19 mouse cellular contexts compared by ENCODE assay signal in genomic region chr16:51675988-51676387, GRCm38 (mm10).
DNase-seq lines count a peak whose midpoint lies in the region; ATAC-seq lines count a peak whose summit lies in the region.
"Had no signal": no experiment of that assay in that cellular context is flagged by ENCODE, and none has a peak within 500 bp of the region (broad histone marks: within the 10 kb centered on the region; RNA-seq: fewer than 3 reads in every experiment).

No protein-coding gene starts in this region.

- ATAC-seq in neural tube, embryonic 11.5 days (ENCODE audit: insufficient read depth, low FRiP score, low TSS enrichment): no peak
- ATAC-seq: forebrain, embryonic 16.5 days; intestine, embryonic 15.5 days; midbrain, embryonic 16.5 days had no signal

- H3K4me1 ChIP-seq in neural tube, embryonic 11.5 days (ENCODE audit: control insufficient read depth, insufficient read depth, low read length): no peaks in the 10 kb centered on the region
- H3K4me1 ChIP-seq: intestine, embryonic 15.5 days; neural tube, embryonic 12.5 days had no signal

- no peak overlapping the region for H3K4me2 ChIP-seq in neural tube, embryonic 11.5 days (ENCODE audit: low read depth)
- H3K4me2 ChIP-seq: intestine, embryonic 15.5 days; neural tube, embryonic 12.5 days had no signal

- no peak overlapping the region for H3K9ac ChIP-seq in neural tube, embryonic 11.5 days (ENCODE audit: low read length)
- H3K9ac ChIP-seq: intestine, embryonic 15.5 days; neural tube, embryonic 12.5 days had no signal

- H3K27ac ChIP-seq in neural tube, embryonic 11.5 days (ENCODE audit: low read depth, low read length): no peak overlapping the region
- H3K27ac ChIP-seq: intestine, embryonic 15.5 days; neural tube, embryonic 12.5 days; stomach, postnatal 0 days had no signal

- H3K27me3 ChIP-seq in neural tube, embryonic 11.5 days (ENCODE audit: control insufficient read depth, insufficient read depth, low read length): no peaks in the 10 kb centered on the region
- H3K27me3 ChIP-seq: intestine, embryonic 15.5 days; neural tube, embryonic 12.5 days had no signal

- WGBS in neural tube, embryonic 11.5 days: 36% methylated on average over 4 of the region's 4 CpGs

- no peaks in the 10 kb centered on the region for H3K36me3 ChIP-seq in neural tube, embryonic 11.5 days (ENCODE audit: control insufficient read depth, insufficient read depth, low read length)
- H3K36me3 ChIP-seq: intestine, embryonic 15.5 days; neural tube, embryonic 12.5 days had no signal

- DNase-seq in neural tube, embryonic 11.5 days (ENCODE audit: low spot score): peak; percentile 15
- no peak for DNase-seq in neural tube, embryonic 10.5 days (ENCODE audit: extremely low spot score, low spot score)
- peak; percentile 64 for DNase-seq in embryo, embryonic 11 days
- peak; percentile 24 for DNase-seq in hindlimb bud, embryonic 11.5 days (ENCODE audit: extremely low spot score, low read depth, low spot score)
- no peak for DNase-seq in retina, embryonic 14.5 days (ENCODE audit: low spot score)
- no peak for DNase-seq in cerebellum, adult 8-10 months
- DNase-seq in right cerebral cortex, postnatal 25 days: no peak
- DNase-seq: adrenal gland, adult 8-10 months; cerebellum, adult 11-12 months; heart, adult 18-20 months; kidney, postnatal 25 days; liver; lung, adult 18-20 months had no signal

- H3K4me3 ChIP-seq in neural tube, embryonic 11.5 days (ENCODE audit: low read depth, low read length): no peak overlapping the region
- H3K4me3 ChIP-seq: erythroblast, embryonic 14.5 days; intestine, embryonic 15.5 days; neural tube, embryonic 12.5 days had no signal

- no peaks in the 10 kb centered on the region for H3K9me3 ChIP-seq in neural tube, embryonic 11.5 days (ENCODE audit: control insufficient read depth, low read length)
- H3K9me3 ChIP-seq: intestine, embryonic 15.5 days; neural tube, embryonic 12.5 days had no signal

Comparison
In these comparisons a context has a peak if more than half of its experiments do, and no peak if none do; other contexts are left out.
1. DNase-seq: peak in neural tube, embryonic 11.5 days (single experiment), embryo, embryonic 11 days (single experiment) and hindlimb bud, embryonic 11.5 days (single experiment); none in neural tube, embryonic 10.5 days (single experiment), retina, embryonic 14.5 days (single experiment), cerebellum, adult 8-10 months (single experiment) and right cerebral cortex, postnatal 25 days (single experiment).